Mouse (Mus musculus) E14TG2a.4 (cell line): ENCODE data around the gene Shc2.
A peak's percentile ranks its signal among the peaks of the same experiment; 100 is the strongest.

ENCODE experiments used
- H3K27me3 ChIP-seq: 2 replicates; pipeline ENCODE4 v1.6.1; 2014; ENCODE audit warnings: low read length, control low read depth; ENCODE audit not compliant: insufficient read depth
- H3K36me3 ChIP-seq: 2 replicates; pipeline ENCODE4 v1.6.1; 2014; ENCODE audit warnings: low read length, control low read depth; ENCODE audit not compliant: insufficient read depth
- H3K4me1 ChIP-seq: replicated peaks from 2 replicates; pipeline ENCODE4 v1.6.1; 2014; ENCODE audit warnings: low read depth, low read length, control low read depth
- H3K4me3 ChIP-seq: replicated peaks from 2 replicates; pipeline ENCODE4 v1.5.1; 2014; ENCODE audit warnings: mild to moderate bottlenecking, low read length
- H3K9me3 ChIP-seq: 2 replicates; pipeline ENCODE4 v1.6.1; 2014; ENCODE audit warnings: low read length, control low read depth
- CTCF ChIP-seq: conservative IDR thresholded peaks from 2 replicates; pipeline ENCODE4 v1.5.1; 2014; ENCODE audit warnings: low read length
- NANOG ChIP-seq: IDR thresholded peaks from 2 replicates; pipeline ENCODE4 v1.6.1; 2014; ENCODE audit warnings: borderline replicate concordance, low read length, mixed read lengths
- POU5F1 ChIP-seq: IDR thresholded peaks from 2 replicates; pipeline ENCODE4 v1.6.1; 2014; ENCODE audit warnings: low read length, borderline replicate concordance

The Shc2 gene

GRCm38 (mm10) chr10:79595590-79595929 lies 42.2 kb downstream of the Shc2 start:
- H3K9me3 ChIP-seq: no peaks in the 10 kb centered on the region
- TF ChIP-seq POU5F1 (no peak), CTCF (no peak), NANOG (no peak)
- peaks cover 5% of the 10 kb centered on the region for H3K4me1 ChIP-seq
- H3K4me3 ChIP-seq: no peak overlapping the region
- H3K36me3 ChIP-seq: no peaks in the 10 kb centered on the region
- H3K27me3 ChIP-seq: peaks cover 51% of the 10 kb centered on the region

GRCm38 (mm10) chr10:79594872-79595589 lies 42.7 kb downstream of the Shc2 start:
- peaks cover 5% of the 10 kb centered on the region for H3K4me1 ChIP-seq
- H3K4me3 ChIP-seq: no peak overlapping the region
- no peaks in the 10 kb centered on the region for H3K9me3 ChIP-seq
- peak; percentile 77 for TF ChIP-seq CTCF
- no peak for TF ChIP-seq NANOG
- H3K27me3 ChIP-seq: peaks cover 48% of the 10 kb centered on the region
- no peaks in the 10 kb centered on the region for H3K36me3 ChIP-seq

GRCm38 (mm10) chr10:79594111-79594510 lies 43.6 kb downstream of the Shc2 start:
- H3K36me3 ChIP-seq: no peaks in the 10 kb centered on the region

GRCm38 (mm10) chr10:79590702-79591101 lies 47.0 kb downstream of the Shc2 start:
- Histone ChIP-seq H3K4me1 (peaks cover 11% of the 10 kb centered on the region), H3K36me3 (no peaks in the 10 kb centered on the region), H3K27me3 (peaks cover 53% of the 10 kb centered on the region), H3K9me3 (no peaks in the 10 kb centered on the region), H3K4me3 (no peak overlapping the region)
- TF ChIP-seq POU5F1 (no peak), NANOG (no peak), CTCF (no peak)

More at GRCm38 (mm10) chr10:79594111-79594510, 43.6 kb downstream of the Shc2 start:
- H3K4me1 ChIP-seq: peaks cover 5% of the 10 kb centered on the region
- H3K9me3 ChIP-seq: no peaks in the 10 kb centered on the region
- H3K27me3 ChIP-seq: peaks cover 47% of the 10 kb centered on the region
- TF ChIP-seq NANOG: no peak
- TF ChIP-seq CTCF: no peak
- no peak for TF ChIP-seq POU5F1
- no peak overlapping the region for H3K4me3 ChIP-seq

GRCm38 (mm10) chr10:79587752-79588126 lies 50.0 kb downstream of the Shc2 start:
- Histone ChIP-seq H3K36me3 (no peaks in the 10 kb centered on the region), H3K27me3 (peaks cover 39% of the 10 kb centered on the region), H3K4me3 (no peak overlapping the region), H3K4me1 (peaks cover 14% of the 10 kb centered on the region), H3K9me3 (no peaks in the 10 kb centered on the region)
- TF ChIP-seq POU5F1 (no peak), CTCF (no peak), NANOG (no peak)

GRCm38 (mm10) chr10:79587061-79587751 lies 50.5 kb downstream of the Shc2 start, which contains the start of gene Theg:
TSS of gene Theg (minus strand) at chr10:79587331.
- Histone ChIP-seq H3K4me1 (peaks cover 16% of the 10 kb centered on the region), H3K36me3 (no peaks in the 10 kb centered on the region), H3K9me3 (no peaks in the 10 kb centered on the region), H3K27me3 (peaks cover 36% of the 10 kb centered on the region), H3K4me3 (no peak within 1 kb of the TSS)
- TF ChIP-seq POU5F1 (no peak), NANOG (no peak), CTCF (no peak)

GRCm38 (mm10) chr10:79586243-79586642 lies 51.5 kb downstream of the Shc2 start:
- H3K27me3 ChIP-seq: peaks cover 35% of the 10 kb centered on the region
- H3K4me1 ChIP-seq: peaks cover 20% of the 10 kb centered on the region
- no peaks in the 10 kb centered on the region for H3K36me3 ChIP-seq
- no peaks in the 10 kb centered on the region for H3K9me3 ChIP-seq
- TF ChIP-seq POU5F1: no peak
- no peak for TF ChIP-seq NANOG
- no peak for TF ChIP-seq CTCF
- H3K4me3 ChIP-seq: no peak overlapping the region

- H3K27me3 ChIP-seq: peaks cover 35% of the 10 kb centered on the region
- H3K4me3 ChIP-seq: no peak overlapping the region
- no peaks in the 10 kb centered on the region for H3K9me3 ChIP-seq
- TF ChIP-seq NANOG (no peak), CTCF (no peak), POU5F1 (no peak)
- no peaks in the 10 kb centered on the region for H3K36me3 ChIP-seq
- peaks cover 24% of the 10 kb centered on the region for H3K4me1 ChIP-seq
Measured at GRCm38 (mm10) chr10:79585723-79586122, 52.0 kb downstream of the Shc2 start.

GRCm38 (mm10) chr10:79585136-79585535 lies 52.6 kb downstream of the Shc2 start:
- H3K4me1 ChIP-seq: peaks cover 29% of the 10 kb centered on the region
- no peak for TF ChIP-seq NANOG
- no peak for TF ChIP-seq CTCF
- no peak for TF ChIP-seq POU5F1
- H3K27me3 ChIP-seq: peaks cover 35% of the 10 kb centered on the region
- no peaks in the 10 kb centered on the region for H3K36me3 ChIP-seq
- H3K9me3 ChIP-seq: no peaks in the 10 kb centered on the region
- no peak overlapping the region for H3K4me3 ChIP-seq
